Mouse (Mus musculus): ENCODE data around the gene Tmprss9.

Tmprss9 gene

DNA sequence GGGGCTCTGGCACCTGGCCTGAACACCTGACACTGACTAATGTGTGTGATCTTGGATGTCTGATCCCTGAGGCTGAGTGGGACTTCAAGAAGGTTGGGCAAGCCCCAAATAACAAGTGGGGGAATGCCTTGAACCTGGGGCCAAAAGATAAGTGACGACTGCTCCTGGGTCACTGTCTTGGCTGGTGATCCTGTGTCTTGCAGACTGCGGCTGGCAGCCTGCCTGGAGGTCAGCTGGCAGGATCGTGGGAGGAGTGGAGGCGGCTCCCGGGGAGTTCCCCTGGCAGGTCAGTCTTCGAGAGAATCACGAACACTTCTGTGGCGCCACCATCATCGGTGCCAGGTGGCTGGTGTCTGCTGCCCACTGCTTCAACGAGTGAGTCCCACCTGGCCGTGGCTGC, 15.5 kb downstream of the Tmprss9 start:
- no peak for DNase-seq (ENCODE audit: low spot score in 2 of 2)

DNA sequence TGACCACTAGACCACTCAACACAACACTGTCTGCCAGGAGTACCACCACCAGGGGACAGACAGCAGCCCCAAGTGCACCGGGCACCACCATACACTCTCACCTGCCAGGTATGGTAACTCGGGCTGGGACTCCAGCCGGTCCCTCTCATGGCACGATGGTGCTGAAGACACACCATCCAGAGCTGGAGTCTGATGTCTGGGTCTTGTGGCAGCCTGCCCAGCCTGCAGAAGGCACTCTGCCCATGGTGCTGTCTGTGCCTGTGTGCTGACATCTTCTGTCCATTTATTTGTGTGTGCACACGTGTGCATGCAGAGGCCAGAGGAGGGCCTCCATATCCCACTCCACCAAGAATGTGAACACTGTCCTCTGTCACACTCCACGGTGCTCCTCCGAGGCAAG, 23.5 kb downstream of the Tmprss9 start:
- DNase-seq (ENCODE audit: low spot score in 2 of 2): no peak

DNA sequence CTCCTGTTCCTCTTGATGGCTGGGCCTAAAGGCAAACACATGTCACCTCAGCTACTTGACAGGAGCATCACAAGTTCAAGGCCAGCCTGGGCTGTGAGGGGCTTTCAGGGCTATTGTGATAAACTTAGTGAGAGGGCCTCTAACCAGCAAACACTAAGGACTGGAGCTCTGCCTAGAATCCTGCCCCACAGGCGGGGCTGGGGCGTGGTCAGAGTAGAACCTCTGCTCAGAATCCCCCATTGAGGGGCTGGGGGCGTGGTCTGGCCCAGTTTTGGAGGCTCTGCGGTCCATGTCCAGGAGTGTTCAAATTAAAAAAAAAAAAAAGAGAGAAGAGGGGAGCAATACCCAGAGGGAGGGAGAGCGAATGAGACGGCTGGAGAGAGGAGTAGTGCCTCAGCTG, 24.0 kb downstream of the Tmprss9 start:
- no peak for DNase-seq (ENCODE audit: low spot score in 2 of 2)

DNA sequence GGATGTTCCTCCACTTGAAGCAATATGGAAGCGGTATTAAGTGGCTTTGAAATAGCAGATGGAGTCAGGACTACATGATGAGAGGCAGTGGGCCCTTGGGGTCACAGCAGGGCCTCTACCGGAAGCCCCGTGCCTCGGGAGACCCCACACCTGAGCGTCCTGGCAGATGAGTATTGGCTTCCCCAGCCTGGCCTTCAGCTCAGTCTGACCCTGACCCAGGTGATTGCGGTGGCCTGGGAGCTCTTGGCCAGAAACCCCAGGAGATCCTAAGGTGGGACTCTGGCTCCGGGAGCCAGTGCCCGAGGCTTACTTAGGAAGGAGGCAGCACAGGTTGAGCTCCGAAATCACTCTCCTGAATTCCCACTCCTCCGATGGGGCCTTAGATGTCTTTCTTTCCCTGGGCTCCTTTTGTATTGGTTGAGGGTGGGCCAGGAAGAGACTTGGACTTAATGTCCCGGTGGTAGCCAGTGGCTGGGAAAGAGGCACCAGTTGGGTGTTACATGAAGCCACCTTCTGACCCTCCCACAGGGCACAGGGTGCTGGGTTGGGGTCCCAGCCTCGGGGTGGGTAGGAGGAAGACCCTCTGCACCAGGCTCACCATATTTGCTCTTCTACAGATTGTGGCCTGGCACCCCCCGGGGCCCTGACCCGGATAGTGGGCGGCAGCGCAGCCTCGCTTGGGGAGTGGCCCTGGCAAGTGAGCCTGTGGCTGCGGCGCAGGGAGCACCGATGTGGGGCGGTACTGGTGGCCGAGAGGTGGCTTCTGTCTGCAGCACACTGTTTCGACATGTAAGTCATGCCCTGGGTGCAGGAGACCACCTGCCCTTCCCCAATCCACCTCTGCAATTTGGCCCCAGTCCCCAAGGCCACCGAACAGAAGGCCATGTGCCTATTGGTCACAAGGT, 25.2 kb downstream of the Tmprss9 start:
- no peak for DNase-seq (ENCODE audit: low spot score in 2 of 2)

DNA sequence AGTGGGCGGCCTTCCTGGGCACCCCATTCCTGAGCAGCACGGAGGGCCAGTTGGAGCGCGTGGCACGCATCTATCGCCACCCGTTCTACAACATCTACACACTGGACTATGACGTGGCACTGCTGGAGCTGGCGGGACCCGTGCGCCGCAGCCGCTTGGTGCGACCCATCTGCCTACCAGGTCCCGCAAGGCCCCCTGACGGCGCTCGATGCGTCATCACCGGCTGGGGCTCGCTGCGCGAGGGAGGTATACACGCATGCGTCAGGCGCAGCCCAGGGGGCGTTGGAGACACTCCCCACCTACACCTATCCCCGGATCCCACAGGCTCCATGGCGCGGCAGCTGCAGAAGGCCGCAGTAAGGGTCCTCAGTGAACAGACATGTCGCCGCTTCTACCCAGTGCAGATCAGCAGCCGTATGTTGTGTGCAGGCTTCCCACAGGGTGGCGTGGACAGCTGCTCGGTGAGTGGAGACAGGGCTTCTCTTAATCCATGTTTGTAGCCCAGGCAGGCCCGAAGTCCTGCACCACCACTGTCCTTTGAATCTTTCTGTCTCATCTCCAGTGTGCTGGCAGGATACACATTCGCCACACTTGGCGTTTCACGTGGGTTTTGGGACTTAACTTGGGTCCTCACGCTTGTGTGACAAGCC, 26.3 kb downstream of the Tmprss9 start:
- DNase-seq (ENCODE audit: low spot score in 2 of 2): peak; percentile 77

DNA sequence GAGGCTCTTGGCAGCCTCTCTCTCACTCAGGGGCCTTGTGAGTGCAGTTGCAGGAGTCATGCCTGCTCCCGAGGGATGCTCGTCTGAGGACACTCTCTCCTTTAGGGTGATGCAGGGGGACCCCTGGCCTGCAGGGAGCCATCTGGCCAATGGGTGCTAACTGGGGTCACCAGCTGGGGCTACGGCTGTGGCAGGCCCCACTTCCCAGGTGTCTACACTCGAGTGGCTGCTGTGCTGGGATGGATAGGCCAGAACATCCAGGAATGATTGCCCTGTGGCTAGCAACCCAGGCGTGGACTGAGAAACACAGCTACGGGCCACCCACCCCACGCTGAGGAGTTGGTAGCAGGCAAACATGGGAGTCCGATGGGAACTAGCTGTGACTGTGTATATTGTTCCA, 27.4 kb downstream of the Tmprss9 start:
- no peak for DNase-seq (ENCODE audit: low spot score in 2 of 2)

DNA sequence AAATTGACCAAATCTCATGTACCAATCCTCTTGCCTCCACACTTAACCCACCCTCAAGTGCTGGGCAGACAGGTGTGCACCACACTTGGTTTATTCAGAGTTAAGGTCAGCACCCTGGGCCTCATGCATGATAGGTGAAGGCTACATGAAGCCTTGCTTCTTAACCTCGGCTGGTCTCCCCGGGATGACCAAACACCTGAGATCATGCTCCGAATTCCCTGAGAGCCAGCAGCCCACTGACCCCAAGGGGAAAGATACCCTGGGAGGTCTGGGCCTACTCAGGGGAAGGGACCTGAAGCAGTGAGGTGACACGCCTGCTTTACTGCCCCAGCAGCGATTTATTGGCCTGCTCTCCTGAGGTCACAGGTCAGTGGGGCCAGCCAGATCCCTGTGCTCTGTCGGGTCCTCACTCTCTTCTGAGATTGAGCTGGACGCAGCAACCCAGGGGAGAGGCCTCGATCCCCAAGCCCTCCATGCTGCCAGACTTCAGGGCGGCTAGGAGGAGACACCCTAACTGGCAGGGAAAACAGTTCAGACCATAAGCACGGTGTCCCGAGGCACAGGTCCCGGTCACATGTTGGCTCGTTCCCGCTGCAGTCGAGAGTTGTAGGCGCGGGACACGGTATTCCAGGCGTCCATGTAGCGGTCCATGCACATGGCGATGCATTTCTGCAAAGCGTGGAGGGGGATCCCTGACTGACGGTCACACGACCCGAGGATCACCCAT, 28.1 kb downstream of the Tmprss9 start:
- no peak for DNase-seq (ENCODE audit: low spot score in 2 of 2)

DNA sequence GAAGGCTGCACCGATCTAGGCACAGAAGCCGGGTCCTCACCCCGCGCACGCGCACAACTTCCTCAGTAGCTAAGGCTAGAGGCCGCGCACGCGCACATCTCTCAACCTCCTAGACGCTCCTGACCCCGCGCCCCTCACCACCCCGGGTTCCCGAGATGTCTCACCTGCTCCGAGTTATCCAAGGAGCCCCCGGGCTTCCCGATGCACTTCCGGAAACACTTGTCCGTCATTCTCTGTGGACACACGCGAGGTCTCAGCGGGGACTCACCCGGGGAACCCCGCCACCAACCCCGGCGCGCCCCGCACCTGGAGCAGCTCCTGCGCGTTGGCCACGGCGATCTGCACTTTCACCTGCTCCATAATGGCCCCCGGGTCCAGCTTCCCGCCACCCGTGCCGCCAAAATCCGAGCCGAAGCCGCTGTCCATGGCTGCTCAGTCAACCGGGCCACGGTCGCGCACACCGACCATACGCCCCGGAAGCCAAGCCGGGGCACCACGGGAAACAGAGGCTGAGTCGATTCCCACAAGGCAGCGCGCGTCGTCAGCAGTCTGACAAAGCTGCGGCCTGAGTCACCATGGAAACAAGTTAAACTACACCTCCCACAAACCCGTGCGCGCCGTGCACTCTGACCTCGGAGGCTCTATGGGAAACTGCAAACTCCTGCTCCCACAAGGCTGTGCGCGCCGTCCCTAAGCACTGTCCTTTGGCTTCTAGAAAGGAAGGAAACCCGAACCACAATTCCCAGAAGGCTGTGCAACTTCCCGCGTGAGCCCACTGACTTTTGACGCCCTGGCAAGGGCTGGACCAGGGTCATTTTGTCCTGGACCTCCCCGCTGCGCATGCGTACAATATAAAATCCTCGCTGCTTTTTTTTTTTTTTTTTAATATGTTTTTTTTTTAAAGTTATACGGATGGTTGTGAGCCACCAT, 28.9 kb downstream of the Tmprss9 start, which contains the start of gene Timm13:
Timm13 (minus strand) TSS at position 652 of the 930 bp plus-strand sequence.
- DNase-seq (ENCODE audit: low spot score in 2 of 2): peak; percentile 100

DNA sequence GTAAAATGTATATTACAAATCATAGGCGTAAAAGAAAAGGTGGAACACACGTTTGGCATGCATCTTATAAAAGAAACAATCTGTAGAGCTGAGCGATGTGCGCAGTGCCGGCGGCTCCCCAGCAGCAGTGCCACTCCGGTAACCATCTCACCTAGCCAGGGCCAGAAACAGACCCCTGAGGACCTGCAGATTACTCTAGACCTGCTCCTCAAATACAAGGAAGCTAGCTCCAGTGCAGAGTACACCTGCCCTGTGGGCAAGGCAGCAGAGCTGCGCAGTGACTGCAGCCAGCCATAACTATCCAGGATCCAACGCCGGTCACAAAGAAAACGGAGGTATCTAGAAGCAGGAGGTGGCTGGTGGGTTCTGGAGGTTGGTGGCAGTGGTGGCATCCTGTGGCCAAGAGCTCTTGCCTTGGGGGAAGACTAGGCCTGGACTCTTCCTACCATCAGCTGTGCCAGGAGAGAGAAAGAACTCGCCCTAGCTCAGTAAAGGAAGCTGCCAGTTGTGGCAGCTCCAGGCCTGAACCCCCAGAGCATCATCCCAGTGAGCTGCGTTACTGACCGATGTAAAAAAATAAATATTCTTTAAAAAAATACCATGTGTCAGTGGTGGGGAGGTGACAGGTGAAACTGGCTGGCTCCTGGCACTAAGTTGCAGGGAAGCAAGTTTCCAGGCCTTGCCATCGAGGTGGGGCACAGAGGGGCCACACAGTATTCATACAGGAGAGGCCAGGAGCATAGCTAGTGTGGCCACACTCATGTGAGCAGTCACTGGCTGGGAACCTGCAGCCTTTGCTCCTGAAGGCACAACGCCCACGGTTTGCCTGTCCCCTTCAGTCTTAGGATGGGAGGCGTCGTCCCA, 30.0 kb downstream of the Tmprss9 start:
- no peak for DNase-seq (ENCODE audit: low spot score in 2 of 2)

DNA sequence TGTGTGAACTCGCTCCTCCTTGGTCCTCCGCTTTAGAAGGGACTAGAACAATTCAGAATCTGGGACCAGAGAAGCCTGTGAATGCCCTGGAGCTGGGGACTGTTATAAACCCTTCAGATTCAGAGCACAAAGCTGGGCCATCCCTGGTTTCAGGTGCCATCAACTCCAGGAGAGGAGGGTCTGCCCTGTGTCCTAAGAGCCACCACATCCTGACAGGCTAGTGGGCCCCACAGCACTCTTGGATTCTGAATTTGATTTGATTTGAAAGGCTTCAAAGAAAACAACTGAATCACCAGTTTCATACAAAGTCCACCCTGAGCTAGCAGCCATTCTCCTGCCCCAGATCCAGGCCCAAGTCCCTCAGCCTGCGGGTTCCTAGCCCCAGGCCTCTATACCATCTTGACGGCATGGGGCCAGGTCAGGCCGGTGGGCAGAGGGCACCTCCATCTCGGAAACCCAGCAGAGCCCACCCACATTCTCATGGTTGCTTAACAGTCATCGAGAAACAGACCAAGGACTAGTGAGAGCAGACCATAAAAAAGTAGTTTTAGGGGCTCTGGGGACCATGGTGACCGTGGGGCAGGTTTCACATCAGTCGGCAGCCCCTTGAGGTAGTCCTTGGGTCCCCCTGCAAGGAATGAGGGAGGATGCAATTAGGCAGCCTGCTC, 30.8 kb downstream of the Tmprss9 start:
- no peak for DNase-seq (ENCODE audit: low spot score in 2 of 2)

DNA sequence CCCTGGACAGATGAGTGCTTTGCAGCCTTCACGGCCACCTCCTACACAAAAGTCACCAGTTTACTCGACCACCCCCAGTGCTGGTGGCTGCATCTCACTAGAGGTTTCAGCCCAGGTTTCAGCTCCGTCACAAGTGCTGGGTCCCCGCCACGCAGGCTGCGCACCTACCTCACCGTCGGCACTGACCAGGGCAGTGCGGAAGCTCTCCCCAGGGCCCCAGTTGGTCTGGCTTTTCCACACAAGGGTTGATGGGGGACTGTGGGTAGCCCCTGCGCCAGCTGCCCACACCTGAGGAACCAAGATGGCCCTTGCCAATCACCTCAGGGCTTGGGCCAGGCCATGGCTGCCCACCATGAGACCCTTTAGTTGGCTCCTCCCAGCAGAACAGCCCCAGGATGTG, 31.6 kb downstream of the Tmprss9 start:
- DNase-seq (ENCODE audit: low spot score in 2 of 2): no peak

DNA sequence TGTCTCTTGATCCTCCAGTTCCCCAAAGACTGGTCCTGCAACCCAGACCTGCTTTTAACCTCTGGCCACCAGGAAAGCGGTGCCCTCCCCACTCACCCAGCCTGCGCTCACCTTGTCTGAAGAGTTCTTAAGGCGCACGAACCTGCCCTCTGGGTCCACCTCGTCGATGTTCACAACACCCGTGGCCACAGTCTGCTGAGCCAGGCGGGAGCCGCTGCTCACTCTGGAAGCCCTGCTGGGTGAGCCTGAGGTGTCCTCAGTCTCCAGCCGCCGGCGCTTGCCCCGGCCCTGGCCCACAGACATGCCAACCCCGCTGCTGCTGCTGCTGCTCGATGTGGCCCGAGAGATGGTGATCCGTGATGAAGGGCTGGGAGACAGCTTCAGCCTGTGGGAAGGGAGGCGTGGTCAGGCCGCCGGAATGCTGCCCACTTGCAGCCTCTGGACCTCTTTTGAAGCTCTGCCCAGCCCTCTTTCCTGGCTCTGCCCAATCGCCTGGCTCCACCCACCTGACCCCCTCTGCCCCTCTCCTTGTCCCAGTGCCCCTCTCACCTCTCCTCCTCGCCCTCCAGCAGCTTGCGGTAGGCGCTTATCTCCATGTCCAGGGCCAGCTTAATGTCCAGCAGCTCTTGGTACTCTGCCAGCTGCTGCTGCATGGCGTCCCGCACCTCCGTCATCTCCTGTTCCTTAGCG, 32.5 kb downstream of the Tmprss9 start:
- DNase-seq (ENCODE audit: low spot score in 2 of 2): no peak

DNA sequence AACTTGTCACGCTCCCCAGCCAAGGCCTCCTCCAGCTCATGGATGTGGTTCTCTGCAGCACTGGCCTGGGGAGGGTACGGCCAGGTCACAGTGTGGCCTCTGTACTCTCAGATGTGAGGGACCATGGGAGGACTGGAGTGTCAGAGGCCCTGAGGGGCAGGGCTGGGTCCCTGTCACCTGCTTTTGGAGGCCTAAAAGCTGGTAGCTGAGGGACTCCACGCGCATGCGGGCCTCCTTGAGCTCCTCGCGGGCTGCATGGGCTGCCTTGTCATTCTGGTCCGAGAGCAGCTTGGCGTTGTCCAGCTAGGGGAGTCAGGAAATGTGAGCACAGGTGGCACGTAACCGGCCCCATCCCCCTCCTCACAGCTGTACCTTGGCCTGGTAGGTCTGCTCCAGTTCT, 33.1 kb downstream of the Tmprss9 start:
- no peak for DNase-seq (ENCODE audit: low spot score in 2 of 2)

DNA sequence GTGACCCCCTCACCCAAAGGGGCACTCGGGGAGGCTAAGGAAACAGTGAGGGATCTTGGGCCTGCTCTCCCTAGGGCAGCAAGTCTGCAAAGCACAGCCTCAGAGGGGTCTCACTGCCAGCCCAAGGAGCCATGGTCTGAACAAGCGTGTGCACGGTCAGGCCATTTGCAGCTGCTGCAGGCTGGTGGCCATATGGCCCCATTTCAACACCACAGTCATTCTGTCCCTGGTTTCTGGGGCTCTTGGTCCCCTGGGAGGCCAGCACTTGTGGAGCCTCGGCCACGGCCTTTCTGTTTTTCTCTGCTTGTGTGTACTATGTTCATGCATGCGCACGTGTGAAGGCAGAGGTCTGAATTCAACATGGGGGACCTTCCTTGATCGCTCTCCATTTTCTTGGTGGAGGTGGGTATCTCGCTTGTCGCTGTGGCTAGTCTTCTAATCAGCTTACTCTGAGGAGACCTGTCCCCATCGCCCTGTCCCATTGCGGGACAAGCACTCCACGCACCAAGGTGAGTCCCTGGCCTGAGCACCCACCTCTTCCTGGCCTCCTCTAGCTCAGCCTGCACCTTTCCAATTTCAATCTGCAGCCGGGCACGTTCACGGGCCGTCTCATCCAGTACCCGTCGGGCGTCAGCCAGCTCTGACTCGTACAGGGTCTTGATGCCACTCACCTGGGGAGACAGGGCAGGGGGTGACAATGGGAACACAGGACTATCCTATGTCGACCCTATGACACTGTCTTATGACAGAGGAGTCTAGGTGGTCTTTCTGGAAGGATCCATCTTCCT, 37.9 kb downstream of the Tmprss9 start:
- DNase-seq (ENCODE audit: low spot score in 2 of 2): no peak

DNA sequence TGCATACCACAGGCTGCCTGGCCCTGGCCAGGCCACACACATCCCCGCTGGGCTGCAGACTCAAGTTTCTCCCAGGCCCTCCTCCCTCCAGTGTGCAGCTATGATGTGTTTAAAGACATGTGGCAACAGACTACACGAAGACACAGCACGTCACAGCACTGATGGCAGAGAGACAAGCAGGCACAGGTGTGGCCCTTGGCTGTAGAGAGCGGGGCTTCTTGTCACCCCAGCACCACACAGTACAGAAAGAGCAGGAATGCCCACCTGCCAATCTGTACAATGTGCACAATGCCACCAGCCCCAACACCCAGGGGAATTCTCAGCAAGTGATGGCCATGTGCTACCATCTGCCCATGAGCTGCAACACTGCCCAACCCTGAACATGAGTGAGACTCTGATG, 39.7 kb downstream of the Tmprss9 start:
- no peak for DNase-seq (ENCODE audit: low spot score in 2 of 2)

DNA sequence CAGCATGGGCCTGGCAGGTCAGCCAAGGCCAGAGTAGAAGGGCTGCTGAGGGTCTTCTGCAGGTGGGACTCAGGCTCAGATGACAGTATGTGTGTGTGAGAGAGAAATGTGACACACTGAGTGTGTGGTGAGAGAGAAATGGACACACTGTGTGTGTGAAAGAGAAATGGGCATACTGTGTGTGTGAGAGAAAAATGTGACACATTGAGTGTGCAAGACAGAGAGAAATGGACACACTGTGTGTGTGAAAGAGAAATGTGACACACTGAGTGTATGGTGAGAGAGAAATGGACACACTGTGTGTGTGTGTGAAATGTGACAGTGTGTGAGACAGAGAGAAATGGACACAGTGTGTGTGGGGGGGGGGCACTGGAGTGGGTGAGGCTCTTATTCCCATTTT, 40.2 kb downstream of the Tmprss9 start:
- no peak for DNase-seq (ENCODE audit: low spot score in 2 of 2)

DNA sequence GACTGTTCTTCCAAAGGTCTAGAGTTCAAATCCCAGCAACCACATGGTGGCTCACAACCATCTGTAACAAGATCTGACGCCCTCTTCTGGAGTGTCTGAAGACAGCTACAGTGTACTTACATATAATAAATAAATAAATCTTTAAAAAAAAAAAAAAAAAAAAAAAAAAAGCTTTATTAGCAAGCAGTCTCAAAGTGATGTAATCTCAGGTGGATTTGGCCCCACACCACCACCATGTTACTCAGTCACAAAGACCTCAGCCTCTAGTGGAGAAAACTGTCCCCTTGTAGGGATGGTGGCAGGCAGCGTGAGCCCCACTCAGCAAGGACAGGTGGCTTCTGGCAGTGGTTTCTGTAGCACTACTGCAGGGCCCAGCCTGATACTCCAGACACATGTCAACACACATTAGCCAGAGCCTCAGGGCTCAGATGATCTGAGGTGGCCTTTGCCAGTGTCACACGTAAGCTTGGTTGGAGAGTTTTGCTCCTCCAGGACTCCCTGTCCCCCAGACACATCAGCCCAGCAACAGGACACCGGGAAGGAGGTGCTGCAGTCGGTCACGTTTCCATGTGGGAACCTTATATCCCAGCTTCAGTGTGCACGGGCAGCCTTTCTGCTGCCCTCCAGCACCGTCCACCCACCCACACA, 41.8 kb downstream of the Tmprss9 start:
- no peak for DNase-seq (ENCODE audit: low spot score in 2 of 2)

DNA sequence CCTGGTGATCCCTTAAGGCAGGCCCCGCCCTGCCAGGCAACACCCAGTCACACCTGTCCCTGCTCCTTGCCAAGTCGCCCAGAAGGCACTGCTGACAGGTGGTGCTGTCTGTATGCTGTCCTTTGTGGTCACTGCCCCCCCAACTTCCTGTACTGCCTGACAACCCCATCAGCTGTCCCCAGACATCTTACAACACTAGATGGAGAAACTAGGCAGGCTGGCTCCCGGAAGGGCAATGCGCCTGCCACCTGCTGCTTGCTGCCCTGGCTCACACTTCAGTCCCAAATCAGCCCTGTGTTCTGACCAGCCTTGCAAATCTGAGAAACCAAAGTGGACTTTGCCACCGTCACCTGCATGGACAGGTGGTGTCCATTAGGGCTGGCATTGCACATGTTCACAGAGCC, 42.6 kb downstream of the Tmprss9 start:
- no peak for DNase-seq (ENCODE audit: low spot score in 2 of 2)

Data from right cerebral cortex, adult 2 months (tissue).